Mouse (Mus musculus): Measurements from ENCODE around the gene Smim24. TPM values are rescaled to one million over a fixed set of nuclear protein-coding genes. Genes with fewer than 3 reads are reported as not detected.

Gene Smim24
- total RNA-seq, 2 experiments from 2014 or later, result 1.5 to 2.3 TPM

- DNase-seq, result no peak
- intact Hi-C loops (cut with DNase I), result no loop called here
Observed at GRCm38 (mm10) chr10:81364666-81365065, 28.2 kb upstream of the Smim24 start.

GRCm38 (mm10) chr10:81365073-81365472, 27.8 kb upstream of the Smim24 start:
- DNase-seq, result no peak
- intact Hi-C loops (cut with DNase I), result no loop called here

- intact Hi-C loops (cut with DNase I), result no loop called here
- DNase-seq, result no peak
Observed at GRCm38 (mm10) chr10:81365672-81366476, 27.0 kb upstream of the Smim24 start, which contains the start of gene 4930404N11Rik. 4930404N11Rik (minus strand) TSS chr10:81365816.

- no peak for DNase-seq
- intact Hi-C loops (cut with DNase I), result no loop called here
Observed at GRCm38 (mm10) chr10:81366477-81367206, 26.2 kb upstream of the Smim24 start.

GRCm38 (mm10) chr10:81367207-81367495, 25.7 kb upstream of the Smim24 start:
- intact Hi-C loops (cut with DNase I), result no loop called here
- no peak for DNase-seq

GRCm38 (mm10) chr10:81375322-81375721, 17.5 kb upstream of the Smim24 start:
- no peak for DNase-seq
- intact Hi-C loops (cut with DNase I), result no loop called here

GRCm38 (mm10) chr10:81376561-81377361, 16.1 kb upstream of the Smim24 start:
- intact Hi-C loops (cut with DNase I), result no loop called here
- DNase-seq, result no peak

GRCm38 (mm10) chr10:81377362-81377664, 15.5 kb upstream of the Smim24 start:
- DNase-seq, result no peak
- intact Hi-C loops (cut with DNase I), result no loop called here

GRCm38 (mm10) chr10:81377793-81378552, 14.9 kb upstream of the Smim24 start, which contains the start of gene Fzr1:
Fzr1 (minus strand) TSS chr10:81378516.
- intact Hi-C loops (cut with DNase I), result no loop called here
- no peak for DNase-seq

GRCm38 (mm10) chr10:81378553-81379182, 14.2 kb upstream of the Smim24 start:
- intact Hi-C loops (cut with DNase I), result no loop called here
- DNase-seq, result peak; percentile 100

- intact Hi-C loops (cut with DNase I), result no loop called here
Observed at GRCm38 (mm10) chr10:81379183-81379553, 13.7 kb upstream of the Smim24 start.

GRCm38 (mm10) chr10:81379809-81380378, 13.0 kb upstream of the Smim24 start:
- intact Hi-C loops (cut with DNase I), result no loop called here
- DNase-seq, result no peak

More at GRCm38 (mm10) chr10:81379183-81379553, 13.7 kb upstream of the Smim24 start:
- DNase-seq, result no peak

GRCm38 (mm10) chr10:81382039-81382438, 10.8 kb upstream of the Smim24 start:
- intact Hi-C loops (cut with DNase I), result no loop called here
- no peak for DNase-seq

GRCm38 (mm10) chr10:81383802-81384604, 8.8 kb upstream of the Smim24 start, which contains the start of the genes Dohh and Gm48551:
Dohh (plus strand) TSS chr10:81384428.
Gm48551 (plus strand) TSS chr10:81384466.
- intact Hi-C loops (cut with DNase I), result no loop called here
- peak; percentile 100 for DNase-seq

GRCm38 (mm10) chr10:81384605-81384982, 8.3 kb upstream of the Smim24 start:
- intact Hi-C loops (cut with DNase I), result no loop called here
- no peak for DNase-seq

- intact Hi-C loops (cut with DNase I), result no loop called here
- DNase-seq, result no peak
Observed at GRCm38 (mm10) chr10:81385603-81386306, 7.1 kb upstream of the Smim24 start.

GRCm38 (mm10) chr10:81387716-81388115, 5.1 kb upstream of the Smim24 start:
- intact Hi-C loops (cut with DNase I), result loop anchor here (2.0 kb wide), 1 partner anchor 63 kb away; no protein-coding TSS in a partner anchor
- no peak for DNase-seq

- intact Hi-C loops (cut with DNase I), result loop anchor here (2.0 kb wide), 1 partner anchor 62 kb away; no protein-coding TSS in a partner anchor
- DNase-seq, result no peak
Observed at GRCm38 (mm10) chr10:81388505-81389055, 4.3 kb upstream of the Smim24 start, which contains the start of gene Gm48552. Gm48552 (plus strand) TSS chr10:81389005.

All from left cerebral cortex, postnatal 4 days (tissue).